Mouse (Mus musculus) neural tube, embryonic 12.5 days (tissue): Measurements from ENCODE around the gene Hist1h4k. TPM values are rescaled to one million over a fixed set of nuclear protein-coding genes. Genes with fewer than 3 reads are reported as not detected.
"Not testable (repeated sequence)": the region's sequence is repeated elsewhere in the genome, so short reads cannot be mapped to it uniquely, and the experiment has no call there.

Experiments used
- ATAC-seq: fragments of 200-750 bp; cut with Nextera tagmentation; 2 replicates; pipeline ENCODE4 v1.8.0; 2017; ENCODE audit warnings: low read depth, mild to moderate bottlenecking, moderate TSS enrichment, moderate library complexity; ENCODE audit not compliant: low FRiP score
- H3K27ac ChIP-seq: fragments of 300-500 bp; sonication (generic); 2 replicates; pipeline ENCODE4 v1.5.1; 2016
- H3K27me3 ChIP-seq: fragments of 300-500 bp; sonication (generic); replicated peaks from 2 replicates; pipeline ENCODE4 v1.6.1; 2016; ENCODE audit warnings: mild to moderate bottlenecking
- H3K36me3 ChIP-seq: fragments of 300-500 bp; sonication (generic); 2 replicates; pipeline ENCODE4 v1.6.1; 2016; ENCODE audit warnings: mild to moderate bottlenecking
- H3K4me1 ChIP-seq: fragments of 300-500 bp; sonication (generic); 2 replicates; pipeline ENCODE4 v1.6.1; 2016
- H3K4me2 ChIP-seq: fragments of 300-500 bp; sonication (generic); replicated peaks from 2 replicates; pipeline ENCODE4 v1.6.1; 2016; ENCODE audit warnings: mild to moderate bottlenecking
- H3K4me3 ChIP-seq: fragments of 300-500 bp; sonication (generic); 2 replicates; pipeline ENCODE4 v1.5.1; 2016
- H3K9ac ChIP-seq: fragments of 300-500 bp; sonication (generic); 2 replicates; pipeline ENCODE4 v1.6.1; 2016; ENCODE audit warnings: mild to moderate bottlenecking
- H3K9me3 ChIP-seq: fragments of 300-500 bp; sonication (generic); 2 replicates; pipeline ENCODE4 v1.6.1; 2016; ENCODE audit warnings: mild to moderate bottlenecking
- WGBS: fragments of 180-500 bp; shearing (Covaris S2); methylation state at CpG from one replicate; pipeline ENCODE4 v1.1.7; 2016; 5-methylcytosine and 5-hydroxymethylcytosine counted together
- polyA plus RNA-seq: library from polyadenylated mRNA; unstranded; fragments of >200 nt; fragmentation: Nextera tagmentation; extraction: Ambion mirVana; gene quantifications from 2 replicates; pipeline ENCODE4 v1.2.1, GENCODE M21; 2016

Gene Hist1h4k
- polyA plus RNA-seq, 1 experiment from 2014 or later, result 0.96 TPM

DNA sequence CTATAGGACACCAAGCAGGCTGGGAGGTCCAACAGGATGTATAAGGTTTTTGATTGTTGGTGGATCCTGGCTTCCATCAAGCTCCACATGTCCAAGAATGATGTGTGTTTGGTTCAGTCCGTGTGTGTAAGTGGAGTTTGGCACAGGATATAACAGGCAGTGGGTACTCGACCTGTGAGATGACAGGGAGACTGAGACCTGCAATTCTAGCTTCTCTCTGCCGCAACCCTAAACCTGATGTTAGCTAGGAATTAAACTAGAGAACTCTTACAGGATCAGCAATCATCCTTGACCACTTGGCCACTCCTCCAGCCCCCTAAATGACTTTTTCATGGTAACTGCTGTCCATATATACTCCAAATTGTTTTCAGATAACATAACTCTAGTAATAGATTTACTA is 2.1 kb upstream of the Hist1h4k start:
- Histone ChIP-seq H3K4me3 (no peak overlapping the region), H3K4me1 (peaks cover 12% of the 10 kb centered on the region), H3K36me3 (no peaks in the 10 kb centered on the region), H3K9me3 (no peaks in the 10 kb centered on the region), H3K27me3 (no peaks in the 10 kb centered on the region), H3K27ac (no peak overlapping the region), H3K9ac (no peak overlapping the region), H3K4me2 (peak overlapping the region; percentile 67)
- WGBS, result 43% methylated on average over 3 of the region's 3 CpGs
- no peak for ATAC-seq

DNA sequence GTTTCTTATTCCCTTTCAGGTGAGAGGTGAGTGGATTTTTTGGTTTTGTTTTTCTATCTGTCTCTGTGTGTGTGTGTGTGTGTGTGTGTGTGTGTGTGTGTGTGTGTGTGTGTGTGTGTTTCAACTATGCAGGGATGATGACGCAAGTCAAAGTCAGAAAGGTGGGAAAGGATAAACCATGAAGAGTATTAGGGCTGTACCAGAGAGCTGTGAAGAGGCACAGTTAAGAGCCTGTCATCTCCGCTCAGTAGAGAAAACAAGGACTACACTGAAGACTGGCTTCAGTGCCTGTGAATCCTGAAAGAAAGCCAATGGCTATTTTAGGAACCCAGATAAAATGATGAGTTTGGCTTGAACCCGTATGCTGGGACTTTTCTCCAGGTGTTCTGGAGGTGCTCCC is 1.5 kb upstream of the Hist1h4k start:
- no peaks in the 10 kb centered on the region for H3K36me3 ChIP-seq
- no peak overlapping the region for H3K9ac ChIP-seq
- H3K4me3 ChIP-seq, result no peak overlapping the region
- no peak for ATAC-seq
- H3K4me1 ChIP-seq, result peaks cover 12% of the 10 kb centered on the region
- H3K9me3 ChIP-seq, result no peaks in the 10 kb centered on the region
- WGBS, result 79% methylated on average over 3 of the region's 3 CpGs
- H3K4me2 ChIP-seq, result peak overlapping the region; percentile 67; the same call in 1 of the 2 replicates
- no peak overlapping the region for H3K27ac ChIP-seq
- H3K27me3 ChIP-seq, result no peaks in the 10 kb centered on the region

DNA sequence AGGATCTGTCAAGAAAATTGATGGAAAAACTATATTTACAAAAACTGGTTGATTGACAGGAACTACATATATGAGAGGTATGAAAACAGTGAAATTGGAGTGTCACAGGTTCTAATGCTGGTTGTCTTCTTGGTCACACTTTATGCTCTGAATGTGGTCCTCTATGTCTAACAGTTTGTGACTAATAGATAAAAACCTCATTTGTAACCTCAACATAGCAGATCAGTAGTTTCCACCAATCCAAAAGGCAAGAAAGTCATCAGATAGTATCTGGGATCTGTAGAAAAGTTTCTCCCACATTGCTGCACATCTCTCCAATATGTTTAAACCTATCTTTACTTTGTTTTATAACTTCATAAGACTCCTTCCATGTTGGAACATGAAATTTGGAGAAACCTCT is 1.1 kb upstream of the Hist1h4k start:
- no peak overlapping the region for H3K27ac ChIP-seq
- H3K9me3 ChIP-seq, result no peaks in the 10 kb centered on the region
- no peaks in the 10 kb centered on the region for H3K36me3 ChIP-seq
- peak overlapping the region; percentile 25; the same call in 1 of the 2 replicates for H3K4me2 ChIP-seq
- no peak for ATAC-seq
- H3K4me3 ChIP-seq, result no peak overlapping the region
- no peaks in the 10 kb centered on the region for H3K27me3 ChIP-seq
- H3K4me1 ChIP-seq, result peaks cover 12% of the 10 kb centered on the region
- no peak overlapping the region for H3K9ac ChIP-seq

DNA sequence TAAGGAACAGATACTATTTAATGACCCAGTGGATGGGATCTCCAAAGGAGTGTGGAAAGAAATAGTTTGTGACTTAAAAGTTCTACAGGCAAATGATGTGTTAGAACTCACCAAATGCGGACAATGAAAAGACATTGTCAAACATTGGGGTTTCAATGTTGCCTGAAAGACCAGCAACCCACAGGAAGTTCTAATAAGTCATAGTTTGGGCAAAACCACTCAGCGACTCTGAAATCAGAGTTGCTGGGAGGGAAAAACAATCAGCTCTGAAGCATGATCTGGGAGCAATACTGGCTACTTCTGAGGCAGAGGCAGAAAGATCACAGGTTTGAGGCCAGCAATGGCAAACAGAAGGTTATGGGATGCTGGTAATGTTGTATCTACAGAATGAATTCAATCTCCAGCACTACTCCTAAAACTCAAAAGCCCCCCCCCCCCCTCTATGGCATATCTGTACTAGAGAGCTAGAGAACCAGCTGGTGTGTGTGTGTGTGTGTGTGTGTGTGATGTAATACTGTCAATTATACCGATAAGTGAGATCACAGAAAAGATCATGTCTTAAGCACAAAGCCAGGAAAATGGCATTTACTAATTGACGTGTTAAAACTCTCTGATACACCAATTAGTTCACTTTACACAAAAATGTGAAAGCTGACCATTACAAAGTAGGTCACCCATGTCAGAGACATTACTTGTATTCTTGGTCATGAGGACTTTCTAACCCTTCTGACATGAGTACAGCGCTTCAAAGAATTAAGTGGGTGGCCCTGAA is 732 bp downstream of the Hist1h4k start:
- peak overlapping the region; percentile 68 for H3K9ac ChIP-seq
- 0 out of 2 replicates have a peak overlapping the region, but pooled peaks have one; percentile 16 for H3K27ac ChIP-seq
- WGBS, result 3% methylated on average over 5 of the region's 5 CpGs
- H3K4me2 ChIP-seq, result peak overlapping the region; percentile 85
- no peaks in the 10 kb centered on the region for H3K27me3 ChIP-seq
- ATAC-seq, result no peak; the same call in 1 of the 2 replicates
- no peaks in the 10 kb centered on the region for H3K36me3 ChIP-seq
- peaks cover 12% of the 10 kb centered on the region for H3K4me1 ChIP-seq
- H3K9me3 ChIP-seq, result no peaks in the 10 kb centered on the region
- peak overlapping the region; percentile 51 for H3K4me3 ChIP-seq

DNA sequence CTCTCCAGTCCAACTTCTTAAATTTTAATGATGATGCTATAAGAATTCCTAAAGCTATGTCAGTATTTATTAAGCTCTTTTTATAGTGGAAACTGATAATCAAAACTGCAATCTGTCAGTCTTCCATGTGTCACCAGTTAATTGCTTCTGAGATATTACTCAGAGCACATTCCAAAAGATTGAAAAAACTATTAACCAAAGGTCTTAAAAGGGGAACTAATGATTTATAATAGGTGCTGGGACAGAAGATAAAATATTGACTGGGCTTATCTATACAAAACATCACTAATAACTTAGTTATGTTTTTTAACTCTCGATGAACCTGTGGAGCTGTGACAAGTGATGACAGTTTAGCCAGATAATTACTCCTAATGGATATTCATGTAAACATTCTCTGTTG is 5.3 kb downstream of the Hist1h4k start:
- H3K36me3 ChIP-seq, result no peaks in the 10 kb centered on the region
- WGBS, result 98% methylated on average over 1 of the region's 1 CpGs
- H3K4me2 ChIP-seq, result no peak overlapping the region
- no peaks in the 10 kb centered on the region for H3K9me3 ChIP-seq
- peaks cover 9% of the 10 kb centered on the region for H3K4me1 ChIP-seq
- no peak overlapping the region for H3K9ac ChIP-seq
- no peaks in the 10 kb centered on the region for H3K27me3 ChIP-seq
- no peak for ATAC-seq
- H3K4me3 ChIP-seq, result no peak overlapping the region
- no peak overlapping the region for H3K27ac ChIP-seq

DNA sequence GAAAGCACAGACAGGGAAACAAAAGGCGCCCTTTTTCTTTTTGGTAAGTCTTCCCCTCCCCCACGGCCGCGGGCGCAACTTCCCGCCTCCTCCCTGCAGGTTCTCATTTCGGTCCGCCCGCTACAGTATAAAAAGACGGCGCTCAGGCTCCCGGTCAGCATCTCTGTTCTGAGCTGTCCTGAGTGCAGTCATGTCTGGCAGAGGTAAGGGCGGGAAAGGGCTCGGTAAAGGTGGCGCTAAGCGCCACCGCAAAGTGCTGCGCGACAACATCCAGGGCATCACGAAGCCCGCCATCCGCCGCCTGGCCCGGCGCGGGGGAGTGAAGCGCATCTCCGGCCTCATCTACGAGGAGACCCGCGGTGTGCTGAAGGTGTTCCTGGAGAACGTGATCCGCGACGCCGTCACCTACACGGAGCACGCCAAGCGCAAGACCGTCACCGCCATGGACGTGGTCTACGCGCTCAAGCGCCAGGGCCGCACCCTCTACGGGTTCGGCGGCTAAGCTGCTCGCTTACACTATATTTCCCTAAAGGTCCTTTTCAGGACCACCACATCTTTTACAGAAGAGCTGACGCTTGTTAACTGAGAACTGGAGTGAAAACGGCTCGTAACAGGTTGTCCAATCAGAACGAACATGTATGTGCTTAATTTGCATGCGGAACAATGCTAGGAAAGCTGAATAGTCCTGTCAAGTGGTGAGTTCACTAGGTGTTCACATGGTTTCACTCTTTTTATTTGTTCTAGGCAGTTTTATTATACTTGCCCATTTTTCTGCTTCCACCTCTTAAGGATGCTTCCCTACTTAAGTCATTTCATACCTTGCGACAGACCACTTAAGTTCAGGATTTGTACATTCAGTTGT is 15.2 kb downstream of the Hist1h4k start, which contains the start of gene Hist1h4j:
Hist1h4j (plus strand) TSS at position 159 of the 862 bp plus-strand sequence.
- peak; percentile 92 for ATAC-seq
- Histone ChIP-seq H3K9ac (peak within 1 kb of the TSS; percentile 57), H3K4me2 (peak within 1 kb of the TSS; percentile 63), H3K4me3 (peak within 1 kb of the TSS; percentile 40), H3K27ac (peak within 1 kb of the TSS; percentile 90)
- H3K27me3 ChIP-seq, H3K4me1 ChIP-seq, H3K36me3 ChIP-seq, H3K9me3 ChIP-seq: not testable (repeated sequence)
- WGBS, result under 1% methylated on average over 44 of the region's 56 CpGs

DNA sequence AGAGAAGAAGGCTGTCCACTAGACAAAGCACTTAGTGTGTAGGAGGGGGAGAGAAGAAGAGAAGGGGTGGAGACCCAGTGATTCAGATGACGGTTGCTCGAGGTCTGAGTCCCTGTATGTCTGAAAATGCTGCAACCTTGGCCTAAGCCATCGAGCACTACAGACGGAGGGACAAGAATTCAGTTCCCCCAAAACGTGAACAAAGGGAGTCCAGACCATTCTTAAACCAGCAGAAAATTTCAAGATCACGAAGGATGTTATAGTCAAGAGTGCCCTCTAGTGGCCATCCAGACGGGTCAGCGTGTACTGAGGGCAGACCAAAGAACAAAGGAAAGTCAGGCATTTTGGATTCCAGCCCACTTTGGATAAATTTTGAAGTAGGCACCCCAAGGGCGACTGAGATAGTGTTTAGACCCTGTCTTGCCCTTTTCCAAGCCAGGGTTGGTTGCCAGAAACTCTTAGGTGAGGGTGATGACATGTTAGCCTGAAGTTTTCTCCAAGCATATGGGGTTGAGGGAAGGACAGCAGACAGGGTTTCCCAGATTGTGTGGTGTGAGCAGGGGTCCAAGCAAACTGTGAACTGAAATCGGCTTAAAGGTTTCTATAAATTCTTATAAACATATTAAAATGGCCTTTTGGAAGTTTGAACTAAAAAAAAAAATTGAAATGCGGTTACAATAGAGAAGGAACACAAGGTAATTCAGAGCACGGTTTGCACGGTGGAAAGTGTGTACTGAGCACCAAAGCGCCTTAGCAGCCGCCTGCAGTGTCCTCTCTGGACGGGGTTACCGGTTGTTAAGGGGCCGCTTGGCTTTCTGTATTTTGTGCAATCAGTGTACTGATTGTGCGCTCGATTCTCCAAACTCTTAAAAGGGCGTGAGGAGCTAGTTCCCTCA is 16.0 kb downstream of the Hist1h4k start:
- Histone ChIP-seq H3K9me3 (no peaks in the 10 kb centered on the region), H3K27ac (peak overlapping the region; percentile 90), H3K4me1 (peaks cover 6% of the 10 kb centered on the region), H3K4me3 (peak overlapping the region; percentile 40), H3K4me2 (peak overlapping the region; percentile 63), H3K36me3 (no peaks in the 10 kb centered on the region), H3K27me3 (no peaks in the 10 kb centered on the region), H3K9ac (peak overlapping the region; percentile 57)
- WGBS, result under 1% methylated on average over 21 of the region's 21 CpGs
- peak; percentile 85 for ATAC-seq

DNA sequence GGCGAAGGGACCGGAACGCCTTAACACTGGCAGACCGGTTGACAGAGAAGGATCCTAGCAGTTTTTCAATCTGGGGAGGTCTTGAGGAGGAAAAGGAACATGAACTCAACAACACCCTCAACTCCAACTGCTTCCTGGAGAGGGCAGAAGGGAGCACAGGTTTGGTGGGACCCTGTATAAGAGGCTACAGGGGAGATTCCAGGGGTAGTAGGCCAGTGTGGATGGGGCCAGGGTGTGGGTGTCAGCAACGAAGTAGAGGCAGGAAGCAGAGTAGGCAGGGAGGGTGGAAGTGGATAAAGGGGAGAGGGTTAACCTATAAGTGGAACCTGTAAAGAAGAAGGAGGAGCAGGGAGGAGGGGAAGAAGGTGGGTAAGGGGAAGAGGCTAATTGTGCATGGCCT is 16.8 kb downstream of the Hist1h4k start:
- no peak overlapping the region for H3K4me3 ChIP-seq

DNA sequence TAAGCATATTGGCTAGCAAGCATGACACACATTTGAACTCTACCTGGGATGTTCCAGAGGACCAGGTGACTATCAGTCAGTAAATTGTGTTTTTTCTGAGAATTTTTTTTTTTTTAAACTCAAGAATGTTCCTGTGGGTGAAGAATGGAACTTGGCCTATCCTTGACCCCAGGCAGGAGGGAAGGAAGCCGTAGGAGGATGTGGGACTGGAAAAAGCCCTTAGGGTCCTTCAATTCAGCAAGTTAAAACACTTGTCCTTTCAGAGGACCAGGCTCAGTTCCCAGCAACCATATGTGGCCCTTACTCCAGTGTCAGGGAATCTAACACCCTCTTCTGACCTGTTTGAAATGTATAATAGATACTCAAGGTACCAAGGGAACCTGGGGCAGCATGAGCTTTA is 20.8 kb downstream of the Hist1h4k start:
- no peak for ATAC-seq
- no peaks in the 10 kb centered on the region for H3K9me3 ChIP-seq
- no peak overlapping the region for H3K4me3 ChIP-seq
- H3K36me3 ChIP-seq, result no peaks in the 10 kb centered on the region
- peaks cover 10% of the 10 kb centered on the region for H3K4me1 ChIP-seq
- H3K27me3 ChIP-seq, result no peaks in the 10 kb centered on the region
- no peak overlapping the region for H3K27ac ChIP-seq
- no peak overlapping the region for H3K9ac ChIP-seq
- WGBS, result 47% methylated on average over 1 of the region's 1 CpGs
- H3K4me2 ChIP-seq, result no peak overlapping the region

More for the DNA sequence above, 16.8 kb downstream of the Hist1h4k start:
- Histone ChIP-seq H3K36me3 (no peaks in the 10 kb centered on the region), H3K27me3 (no peaks in the 10 kb centered on the region), H3K27ac (peak overlapping the region; percentile 90), H3K9ac (no peak overlapping the region), H3K9me3 (no peaks in the 10 kb centered on the region), H3K4me1 (peaks cover 6% of the 10 kb centered on the region), H3K4me2 (peak overlapping the region; percentile 63; the same call in 1 of the 2 replicates)
- ATAC-seq, result peak; percentile 15; the same call in 1 of the 2 replicates
- WGBS, result 61% methylated on average over 5 of the region's 5 CpGs

DNA sequence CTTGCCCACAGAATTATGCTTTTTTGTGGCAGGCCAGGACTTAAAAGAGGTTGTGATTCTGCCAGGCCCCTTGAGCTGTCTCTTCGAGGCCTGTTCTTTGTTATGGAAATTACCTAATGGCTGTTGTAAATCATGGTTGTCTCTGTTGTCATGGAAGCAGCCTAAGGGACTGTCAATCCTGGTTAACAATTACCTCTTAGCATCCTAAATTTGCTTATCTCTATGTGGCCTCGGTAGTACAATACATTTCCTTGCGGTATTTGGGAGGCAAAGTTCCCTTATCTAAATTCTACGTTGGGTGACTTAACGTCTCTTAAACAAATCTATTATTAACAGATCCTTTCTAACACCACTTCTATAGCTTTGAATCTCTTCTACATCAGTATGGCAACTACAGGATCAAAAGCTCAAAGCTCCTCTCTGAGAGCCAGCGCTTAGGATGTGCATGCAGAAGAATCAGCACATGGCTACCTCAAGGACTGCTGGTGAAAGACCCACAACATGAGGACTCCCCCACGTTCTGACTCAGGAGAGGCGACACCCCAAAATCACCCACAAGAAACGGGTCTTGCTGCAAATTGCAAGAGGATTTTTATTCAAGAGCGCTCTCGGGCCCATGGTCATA is 22.2 kb downstream of the Hist1h4k start:
- peak; percentile 65 for ATAC-seq
- 17% methylated on average over 11 of the region's 11 CpGs for WGBS

More for the DNA sequence above, 22.2 kb downstream of the Hist1h4k start:
- Histone ChIP-seq H3K4me2 (no peak overlapping the region), H3K27ac (no peak overlapping the region), H3K27me3 (no peaks in the 10 kb centered on the region), H3K9ac (no peak overlapping the region), H3K4me1 (0 out of 2 replicates have a peak, but pooled peaks cover 7% of the 10 kb centered on the region), H3K4me3 (no peak overlapping the region), H3K36me3 (no peaks in the 10 kb centered on the region), H3K9me3 (no peaks in the 10 kb centered on the region)
